Mouse (Mus musculus) T-helper 17 cell (primary cell): ENCODE data around the gene Atg4b.

Source experiments
- in situ Hi-C, 2 experiments: fragments of 300-600 bp; cut with MboI, MseI; formaldehyde crosslinking; loops; 1 replicate in 1 of 2; 2 replicates in 1 of 2; pipeline ENCODE4 v1.15.1; 2025; ENCODE audit warnings: high pct_unique_total_duplicates in 2 of 2

The Atg4b gene

DNA sequence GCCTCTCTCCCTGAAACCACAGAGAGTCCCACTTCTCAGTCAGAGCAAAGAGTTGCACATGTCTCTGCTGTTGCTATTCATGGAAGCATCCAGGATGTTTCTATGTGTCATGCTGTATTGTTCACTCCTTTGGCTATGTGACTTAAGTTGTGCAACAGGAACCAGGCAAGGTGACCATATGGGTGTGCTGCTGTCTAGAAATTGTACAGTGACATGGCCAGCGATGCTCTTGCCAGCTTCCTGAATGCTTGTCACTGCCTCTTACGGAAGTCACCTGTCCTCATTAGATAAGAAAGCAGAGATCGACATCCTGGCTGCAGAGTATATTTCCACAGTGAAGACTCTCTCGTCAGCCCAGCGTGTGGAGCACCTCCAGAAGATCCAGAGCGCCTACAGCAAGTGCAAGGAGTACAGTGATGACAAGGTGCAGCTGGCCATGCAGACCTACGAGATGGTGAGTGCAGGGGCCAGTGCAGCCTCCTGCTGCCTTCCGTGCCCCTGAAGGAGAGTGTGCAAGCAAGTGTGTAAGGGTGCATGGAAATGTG is 60.3 kb downstream of the Atg4b start:
- in situ Hi-C loops = no loop called here

DNA sequence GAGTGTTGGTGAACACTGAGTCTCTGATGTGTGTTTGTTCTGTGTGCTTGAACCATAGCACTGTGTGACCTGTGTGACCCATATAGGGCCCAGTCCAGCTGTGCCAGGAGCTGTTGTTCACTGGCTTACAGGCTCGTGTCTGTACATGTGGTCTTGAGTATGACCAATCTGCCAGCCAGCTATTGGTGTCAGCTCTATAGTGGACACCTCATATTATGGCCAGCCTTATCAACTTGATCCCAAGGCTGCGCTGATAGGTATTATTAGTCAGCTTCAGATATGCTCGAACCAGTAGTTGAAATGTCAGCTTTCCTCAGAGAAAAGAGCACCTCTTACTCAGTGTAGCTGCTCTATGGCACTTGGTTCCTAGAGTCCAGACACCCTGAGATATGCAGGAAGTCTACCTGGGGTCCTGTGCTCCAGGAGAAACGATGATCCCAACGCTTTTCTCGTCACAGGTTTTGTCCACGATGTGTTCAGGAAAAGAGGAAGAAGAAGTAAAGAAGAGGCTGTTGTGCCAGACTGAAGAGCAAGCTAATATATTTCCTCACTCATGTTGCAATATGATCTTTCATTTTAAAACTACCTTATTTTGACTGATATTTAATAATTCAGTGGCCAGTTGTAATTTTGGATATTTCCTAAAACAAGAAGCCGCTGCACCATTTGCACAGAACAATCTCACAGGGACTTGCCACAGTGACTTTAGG is 66.7 kb downstream of the Atg4b start:
- in situ Hi-C loops = no loop called here

DNA sequence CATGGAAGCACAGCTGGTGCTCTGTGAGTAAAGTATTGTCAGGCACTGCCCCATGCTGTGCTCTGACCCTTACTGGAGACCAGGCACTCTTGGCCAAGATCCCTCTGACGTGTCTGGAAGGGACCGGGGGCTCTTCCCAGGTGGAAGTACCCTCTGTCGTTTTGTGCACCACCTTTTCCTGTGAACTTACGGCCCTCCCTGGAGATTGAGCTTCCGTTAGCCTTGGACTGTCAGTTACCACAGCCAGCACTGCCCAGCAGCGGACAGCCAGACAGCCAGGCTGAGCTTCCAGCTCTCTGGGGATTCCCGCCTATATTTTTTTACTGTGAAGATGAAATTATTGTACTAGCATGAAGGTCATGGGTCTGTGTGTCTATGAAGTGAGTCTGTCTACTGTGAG is 67.4 kb downstream of the Atg4b start:
- in situ Hi-C loops = no loop called here

- in situ Hi-C loops = no loop called here
Observed at GRCm38 (mm10) chr1:93823796-93824495, 72.6 kb downstream of the Atg4b start.

- in situ Hi-C loops = loop anchor here in 1 of 2 experiments (25.0 kb wide), 1 partner anchor 1838 kb away; the partner anchor contains the start of gene St8sia4
Observed at GRCm38 (mm10) chr1:93824609-93825008, 73.3 kb downstream of the Atg4b start, which contains the start of gene D2hgdh. D2hgdh (plus strand) TSS chr1:93824909.

- in situ Hi-C loops = loop anchor here in 1 of 2 experiments (25.0 kb wide), 1 partner anchor 1837 kb away; the partner anchor contains the start of gene St8sia4
Observed at GRCm38 (mm10) chr1:93825105-93825674, 73.9 kb downstream of the Atg4b start.

DNA sequence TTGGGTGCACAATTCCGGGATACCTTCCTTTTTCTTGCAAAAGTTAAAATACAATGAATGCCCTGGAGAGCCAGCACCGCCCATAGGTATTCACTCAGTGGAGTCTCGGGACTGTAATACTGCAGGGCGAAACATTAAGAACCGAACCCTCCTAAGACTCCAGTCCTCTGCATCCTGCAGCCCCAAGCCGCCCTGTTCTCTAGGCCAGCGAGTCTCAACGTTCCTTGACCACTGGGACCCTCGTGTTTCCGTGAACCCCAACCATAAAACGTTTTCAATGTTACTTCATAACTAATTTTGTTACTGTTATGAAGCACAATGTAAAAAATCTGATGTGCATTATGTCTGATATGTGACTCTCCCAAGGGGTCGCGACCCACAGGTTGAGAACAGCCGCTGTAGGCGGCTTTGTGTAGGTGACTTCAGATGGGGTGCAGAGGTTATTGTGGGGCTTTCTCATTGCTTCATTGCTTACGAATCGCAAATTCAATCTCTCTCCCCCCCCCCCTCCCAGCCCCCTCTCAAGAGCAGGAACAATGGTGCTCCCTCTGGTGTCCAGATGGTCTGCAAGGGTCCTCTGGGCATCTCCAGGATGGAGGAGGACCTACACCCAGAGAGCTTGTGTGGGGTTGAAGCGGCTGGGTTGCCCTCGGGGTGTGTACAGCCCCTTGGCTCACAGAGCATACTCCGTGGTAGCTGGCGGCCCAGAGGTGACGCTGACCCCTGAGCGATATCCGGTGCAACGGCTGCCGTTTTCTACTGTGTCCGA is 74.7 kb downstream of the Atg4b start:
- in situ Hi-C loops = loop anchor here in 1 of 2 experiments (25.0 kb wide), 1 partner anchor 1836 kb away; the partner anchor contains the start of gene St8sia4

GRCm38 (mm10) chr1:93826540-93826835 is 75.2 kb downstream of the Atg4b start:
- in situ Hi-C loops = loop anchor here in 1 of 2 experiments (25.0 kb wide), 1 partner anchor 1836 kb away; the partner anchor contains the start of gene St8sia4

GRCm38 (mm10) chr1:93832754-93833360 is 81.6 kb downstream of the Atg4b start:
- in situ Hi-C loops = loop anchor here in 1 of 2 experiments (25.0 kb wide), 1 partner anchor 1829 kb away; the partner anchor contains the start of gene St8sia4

DNA sequence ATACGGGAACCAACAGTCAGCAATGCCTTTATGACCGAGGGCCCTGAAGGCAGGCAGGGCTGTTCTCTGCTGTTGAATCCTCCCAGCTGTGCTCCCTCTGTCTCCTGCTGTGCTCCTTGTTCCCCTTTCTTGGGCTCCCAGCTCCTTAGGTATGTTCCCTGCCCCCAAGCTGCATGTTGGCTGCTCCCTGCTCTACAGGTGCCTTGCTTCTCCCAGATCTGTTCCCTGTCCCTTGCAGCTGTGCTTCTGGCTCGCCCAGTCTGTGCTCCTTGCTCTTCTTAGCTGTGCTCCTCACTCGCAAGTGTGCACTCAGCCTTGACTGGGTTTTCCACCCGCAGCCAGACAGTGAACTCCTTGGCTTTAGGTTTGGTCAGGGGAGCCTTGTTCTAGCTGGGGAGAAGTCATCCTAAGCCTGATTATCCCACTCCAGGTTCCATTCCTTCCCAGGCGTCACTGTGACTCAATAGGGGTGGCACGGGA is 83.4 kb downstream of the Atg4b start:
- in situ Hi-C loops = loop anchor here in 1 of 2 experiments (25.0 kb wide), 1 partner anchor 1828 kb away; the partner anchor contains the start of gene St8sia4

DNA sequence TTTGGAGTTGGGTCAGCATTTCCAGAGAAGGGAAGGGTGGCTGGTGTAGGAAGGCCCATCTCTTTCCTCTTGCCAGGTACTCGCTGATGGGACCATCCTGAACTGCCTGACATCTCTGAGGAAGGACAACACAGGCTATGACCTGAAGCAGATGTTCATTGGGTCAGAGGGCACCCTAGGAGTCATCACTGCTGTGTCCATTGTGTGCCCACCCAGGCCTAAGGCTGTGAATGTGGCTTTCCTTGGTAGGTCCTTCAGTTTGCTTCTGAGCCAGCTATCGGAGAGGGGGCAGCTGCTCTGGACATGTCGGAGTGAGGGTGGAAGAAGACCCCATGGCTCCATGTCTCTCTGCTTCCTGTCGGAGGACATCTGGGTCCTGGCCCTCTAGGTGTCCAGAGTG is 83.9 kb downstream of the Atg4b start:
- in situ Hi-C loops = loop anchor here in 1 of 2 experiments (25.0 kb wide), 1 partner anchor 1827 kb away; the partner anchor contains the start of gene St8sia4

DNA sequence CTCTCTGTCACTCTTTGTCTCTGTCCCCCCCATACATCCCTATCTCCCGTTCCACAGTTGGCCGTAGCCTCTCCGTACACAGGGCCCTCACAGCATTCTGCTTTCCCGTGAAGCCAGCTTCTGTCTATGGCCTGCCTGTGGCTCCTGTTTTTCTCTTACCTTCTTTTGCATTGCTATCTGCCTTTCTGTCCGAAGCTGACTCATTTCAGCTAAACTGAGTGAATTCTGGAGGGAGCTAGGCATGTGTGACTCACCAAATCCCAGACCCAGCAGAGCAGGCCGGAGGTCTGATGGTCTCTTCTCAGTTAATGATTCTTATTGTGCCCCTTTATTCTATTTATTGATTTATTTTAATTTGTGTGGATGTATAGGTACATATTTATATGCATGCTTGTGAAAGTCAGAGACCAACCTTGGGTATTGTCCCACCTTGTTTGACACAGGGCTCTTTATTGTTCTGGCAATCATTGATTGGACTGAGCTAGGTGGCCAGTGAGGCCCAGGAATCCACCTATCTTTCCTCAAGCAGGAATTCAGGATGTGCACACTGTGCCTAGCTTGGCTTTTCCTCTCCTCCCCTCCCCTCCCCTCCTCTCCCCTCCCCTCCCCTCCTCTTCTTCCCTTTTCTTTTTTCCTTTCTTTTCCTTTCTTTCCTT is 84.7 kb downstream of the Atg4b start:
- in situ Hi-C loops = loop anchor here in 1 of 2 experiments (25.0 kb wide), 1 partner anchor 1826 kb away; the partner anchor contains the start of gene St8sia4

GRCm38 (mm10) chr1:93836532-93836913 is 85.2 kb downstream of the Atg4b start:
- in situ Hi-C loops = loop anchor here in 1 of 2 experiments (25.0 kb wide), 1 partner anchor 1826 kb away; the partner anchor contains the start of gene St8sia4

DNA sequence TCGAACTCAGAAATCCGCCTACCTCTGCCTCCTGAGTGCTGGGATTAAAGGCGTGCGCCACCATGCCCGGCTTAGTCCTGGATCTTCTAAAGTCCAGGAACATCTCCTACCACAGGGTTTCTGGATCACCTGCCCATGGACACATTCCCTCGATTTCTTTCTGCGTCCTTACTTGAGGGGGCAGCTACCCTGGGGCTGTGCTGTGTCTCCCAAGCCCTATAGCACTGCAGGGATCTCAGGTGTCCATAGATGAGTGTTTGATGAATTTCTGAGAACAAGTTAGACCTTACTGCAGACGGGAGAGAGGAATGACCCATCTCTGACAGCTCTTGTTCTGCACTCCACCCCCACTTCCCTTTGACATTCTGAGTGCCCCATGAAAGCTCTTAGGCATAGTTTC is 86.0 kb downstream of the Atg4b start:
- in situ Hi-C loops = loop anchor here in 1 of 2 experiments (25.0 kb wide), 1 partner anchor 1825 kb away; the partner anchor contains the start of gene St8sia4

- in situ Hi-C loops = loop anchor here in 1 of 2 experiments (25.0 kb wide), 1 partner anchor 1824 kb away; the partner anchor contains the start of gene St8sia4
Observed at GRCm38 (mm10) chr1:93838569-93838968, 87.3 kb downstream of the Atg4b start.
